Mouse (Mus musculus) testis, adult 2 months (tissue): ENCODE results near the gene Tenm4.

Experiments
- CTCF ChIP-seq: fragments of 200-500 bp; IDR thresholded peaks from 2 replicates; pipeline ENCODE4 v1.5.1; 2012; ENCODE audit warnings: low read depth, mild to moderate bottlenecking, inconsistent platforms, low read length, moderate library complexity; ENCODE audit not compliant: control insufficient read depth, insufficient read depth, insufficient replicate concordance
- POLR2A ChIP-seq: fragments of 200-500 bp; IDR thresholded peaks from 2 replicates; pipeline ENCODE4 v1.6.1; 2012; ENCODE audit warnings: low read depth, mild to moderate bottlenecking, inconsistent platforms, low read length, moderate library complexity; ENCODE audit not compliant: control insufficient read depth

DNA sequence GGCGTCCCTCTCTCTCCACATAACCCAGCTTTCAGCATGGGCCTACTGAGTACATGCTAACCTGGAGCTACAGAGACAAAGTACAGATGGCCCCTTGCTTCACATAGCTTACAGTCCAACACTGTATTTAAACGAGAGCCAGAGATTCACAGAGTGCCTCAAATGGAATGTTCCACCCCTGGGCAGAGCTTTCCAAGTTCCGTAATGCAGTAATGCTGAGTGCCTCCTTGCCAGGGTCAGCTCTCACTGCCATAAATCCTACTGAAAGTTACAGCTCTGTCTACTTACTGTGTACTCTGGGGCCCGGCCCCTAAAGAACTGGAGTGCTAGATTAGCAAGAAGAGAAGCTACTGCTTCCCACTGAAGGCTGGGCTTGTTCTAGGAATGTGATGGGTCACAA, 23.6 kb upstream of the Tenm4 start:
- TF ChIP-seq POLR2A (no peak), CTCF (no peak)
